Mouse (Mus musculus): Measurements from ENCODE around the gene Ptger2. TPM values are rescaled to one million over a fixed set of nuclear protein-coding genes. Genes with fewer than 3 reads are reported as not detected.
"Not testable (repeated sequence)": the region's sequence is repeated elsewhere in the genome, so short reads cannot be mapped to it uniquely, and the experiment has no call there.

Ptger2 gene
- 0.87 and 1.3 TPM in 2 replicates for polyA plus RNA-seq (2015; fragmentation: Nextera tagmentation; extraction: Ambion mirVana)

- not testable (repeated sequence) for H3K36me3 ChIP-seq (ENCODE audit: control insufficient read depth, insufficient read depth, low read length); H3K4me1 ChIP-seq (ENCODE audit: control insufficient read depth, insufficient read depth, low read length); H3K27ac ChIP-seq (ENCODE audit: low read length); ATAC-seq; H3K9me3 ChIP-seq (replicated peaks; ENCODE audit: control insufficient read depth, low read length, poor library complexity, severe bottlenecking); H3K27me3 ChIP-seq (ENCODE audit: control insufficient read depth, insufficient read depth, low read depth, low read length)
- Histone ChIP-seq H3K9ac (ENCODE audit: low read depth, low read length) (peak within 1 kb of the TSS; percentile 57), H3K4me3 (ENCODE audit: low read depth, low read length) (peak within 1 kb of the TSS; percentile 54), H3K4me2 (ENCODE audit: low read length) (peak within 1 kb of the TSS; percentile 81)
- WGBS: 30% methylated on average over 5 of the region's 6 CpGs
Measured at GRCm38 (mm10) chr14:44987674-44988355, at the start of gene Ptger2. Ptger2 (plus strand) TSS chr14:44988195.

GRCm38 (mm10) chr14:44960746-44961145 is 27.2 kb upstream of the Ptger2 start:
- Histone ChIP-seq H3K4me1 (ENCODE audit: control insufficient read depth, insufficient read depth, low read length) (no peaks in the 10 kb centered on the region), H3K27me3 (ENCODE audit: control insufficient read depth, insufficient read depth, low read depth, low read length) (no peaks in the 10 kb centered on the region), H3K4me3 (ENCODE audit: low read depth, low read length) (no peak overlapping the region), H3K4me2 (ENCODE audit: low read length) (no peak overlapping the region), H3K9me3 (replicated peaks; ENCODE audit: control insufficient read depth, low read length, poor library complexity, severe bottlenecking) (no peaks in the 10 kb centered on the region), H3K9ac (ENCODE audit: low read depth, low read length) (no peak overlapping the region), H3K36me3 (ENCODE audit: control insufficient read depth, insufficient read depth, low read length) (no peaks in the 10 kb centered on the region), H3K27ac (ENCODE audit: low read length) (no peak overlapping the region)
- no peak for ATAC-seq
- 69% methylated on average over 1 of the region's 1 CpGs for WGBS

- not testable (repeated sequence) for H3K4me3 ChIP-seq (ENCODE audit: low read depth, low read length); H3K9me3 ChIP-seq (replicated peaks; ENCODE audit: control insufficient read depth, low read length, poor library complexity, severe bottlenecking); ATAC-seq; H3K36me3 ChIP-seq (ENCODE audit: control insufficient read depth, insufficient read depth, low read length); H3K4me1 ChIP-seq (ENCODE audit: control insufficient read depth, insufficient read depth, low read length); H3K27me3 ChIP-seq (ENCODE audit: control insufficient read depth, insufficient read depth, low read depth, low read length); H3K4me2 ChIP-seq (ENCODE audit: low read length); H3K9ac ChIP-seq (ENCODE audit: low read depth, low read length); H3K27ac ChIP-seq (ENCODE audit: low read length)
- WGBS: 5% methylated on average over 4 of the region's 4 CpGs
Measured at GRCm38 (mm10) chr14:44977278-44977677, 10.7 kb upstream of the Ptger2 start.

- Histone ChIP-seq H3K36me3 (ENCODE audit: control insufficient read depth, insufficient read depth, low read length) (no peaks in the 10 kb centered on the region), H3K27me3 (ENCODE audit: control insufficient read depth, insufficient read depth, low read depth, low read length) (no peaks in the 10 kb centered on the region), H3K4me3 (ENCODE audit: low read depth, low read length) (no peak overlapping the region), H3K9ac (ENCODE audit: low read depth, low read length) (no peak overlapping the region), H3K9me3 (replicated peaks; ENCODE audit: control insufficient read depth, low read length, poor library complexity, severe bottlenecking) (no peaks in the 10 kb centered on the region), H3K4me2 (ENCODE audit: low read length) (no peak overlapping the region), H3K27ac (ENCODE audit: low read length) (no peak overlapping the region), H3K4me1 (ENCODE audit: control insufficient read depth, insufficient read depth, low read length) (no peaks in the 10 kb centered on the region)
- 49% methylated on average over 3 of the region's 3 CpGs for whole genome bisulfite sequencing
- no peak for ATAC-seq
Measured at GRCm38 (mm10) chr14:44979887-44980286, 8.1 kb upstream of the Ptger2 start.

- Histone ChIP-seq H3K27ac (ENCODE audit: low read length) (no peak overlapping the region), H3K27me3 (ENCODE audit: control insufficient read depth, insufficient read depth, low read depth, low read length) (no peaks in the 10 kb centered on the region), H3K36me3 (ENCODE audit: control insufficient read depth, insufficient read depth, low read length) (no peaks in the 10 kb centered on the region), H3K4me1 (ENCODE audit: control insufficient read depth, insufficient read depth, low read length) (no peaks in the 10 kb centered on the region), H3K9me3 (replicated peaks; ENCODE audit: control insufficient read depth, low read length, poor library complexity, severe bottlenecking) (no peaks in the 10 kb centered on the region), H3K4me2 (ENCODE audit: low read length) (no peak overlapping the region), H3K9ac (ENCODE audit: low read depth, low read length) (no peak overlapping the region), H3K4me3 (ENCODE audit: low read depth, low read length) (no peak overlapping the region)
- WGBS: 8% methylated on average over 4 of the region's 4 CpGs
- no peak for ATAC-seq
Measured at GRCm38 (mm10) chr14:44981490-44981889, 6.5 kb upstream of the Ptger2 start.

- no peaks in the 10 kb centered on the region for H3K9me3 ChIP-seq (replicated peaks; ENCODE audit: control insufficient read depth, low read length, poor library complexity, severe bottlenecking)
- no peak overlapping the region for H3K27ac ChIP-seq (ENCODE audit: low read length)
- no peak overlapping the region for H3K9ac ChIP-seq (ENCODE audit: low read depth, low read length)
- H3K4me3 ChIP-seq (ENCODE audit: low read depth, low read length): no peak overlapping the region
- H3K4me2 ChIP-seq (ENCODE audit: low read length): no peak overlapping the region
- peaks cover 4% of the 10 kb centered on the region; the same call in 1 of the 2 replicates for H3K4me1 ChIP-seq (ENCODE audit: control insufficient read depth, insufficient read depth, low read length)
- WGBS: 23% methylated on average over 9 of the region's 9 CpGs
- ATAC-seq: no peak
- H3K36me3 ChIP-seq (ENCODE audit: control insufficient read depth, insufficient read depth, low read length): no peaks in the 10 kb centered on the region
- H3K27me3 ChIP-seq (ENCODE audit: control insufficient read depth, insufficient read depth, low read depth, low read length): no peaks in the 10 kb centered on the region; the same call in 1 of the 2 replicates
Measured at GRCm38 (mm10) chr14:44984106-44984505, 3.9 kb upstream of the Ptger2 start.

GRCm38 (mm10) chr14:44986248-44986647 is 1.7 kb upstream of the Ptger2 start:
- H3K4me2 ChIP-seq (ENCODE audit: low read length): no peak overlapping the region
- H3K4me1 ChIP-seq (ENCODE audit: control insufficient read depth, insufficient read depth, low read length): peaks cover 7% of the 10 kb centered on the region
- H3K27ac ChIP-seq (ENCODE audit: low read length): no peak overlapping the region
- no peak for ATAC-seq
- H3K4me3 ChIP-seq (ENCODE audit: low read depth, low read length): no peak overlapping the region
- H3K9me3 ChIP-seq (replicated peaks; ENCODE audit: control insufficient read depth, low read length, poor library complexity, severe bottlenecking): no peaks in the 10 kb centered on the region
- H3K36me3 ChIP-seq (ENCODE audit: control insufficient read depth, insufficient read depth, low read length): no peaks in the 10 kb centered on the region
- H3K27me3 ChIP-seq (ENCODE audit: control insufficient read depth, insufficient read depth, low read depth, low read length): peaks cover 7% of the 10 kb centered on the region
- H3K9ac ChIP-seq (ENCODE audit: low read depth, low read length): no peak overlapping the region

- H3K4me3 ChIP-seq (ENCODE audit: low read depth, low read length): peak overlapping the region; percentile 54
- no peaks in the 10 kb centered on the region for H3K36me3 ChIP-seq (ENCODE audit: control insufficient read depth, insufficient read depth, low read length)
- no peak overlapping the region for H3K27ac ChIP-seq (ENCODE audit: low read length)
- peaks cover 7% of the 10 kb centered on the region for H3K27me3 ChIP-seq (ENCODE audit: control insufficient read depth, insufficient read depth, low read depth, low read length)
- peak overlapping the region; percentile 81 for H3K4me2 ChIP-seq (ENCODE audit: low read length)
- no peaks in the 10 kb centered on the region for H3K9me3 ChIP-seq (replicated peaks; ENCODE audit: control insufficient read depth, low read length, poor library complexity, severe bottlenecking)
- peak overlapping the region; percentile 57 for H3K9ac ChIP-seq (ENCODE audit: low read depth, low read length)
- WGBS: 4% methylated on average over 14 of the region's 14 CpGs
- H3K4me1 ChIP-seq (ENCODE audit: control insufficient read depth, insufficient read depth, low read length): peaks cover 7% of the 10 kb centered on the region
- ATAC-seq: peak; percentile 69
Measured at GRCm38 (mm10) chr14:44988456-44989016, 541 bp downstream of the Ptger2 start.

- H3K27ac ChIP-seq (ENCODE audit: low read length): no peak overlapping the region
- H3K36me3 ChIP-seq (ENCODE audit: control insufficient read depth, insufficient read depth, low read length): no peaks in the 10 kb centered on the region
- 1% methylated on average over 45 of the region's 45 CpGs for WGBS
- peak overlapping the region; percentile 57 for H3K9ac ChIP-seq (ENCODE audit: low read depth, low read length)
- H3K27me3 ChIP-seq (ENCODE audit: control insufficient read depth, insufficient read depth, low read depth, low read length): peaks cover 7% of the 10 kb centered on the region
- peak; percentile 71 for ATAC-seq
- peak overlapping the region; percentile 81 for H3K4me2 ChIP-seq (ENCODE audit: low read length)
- H3K4me1 ChIP-seq (ENCODE audit: control insufficient read depth, insufficient read depth, low read length): peaks cover 7% of the 10 kb centered on the region
- peak overlapping the region; percentile 54 for H3K4me3 ChIP-seq (ENCODE audit: low read depth, low read length)
- no peaks in the 10 kb centered on the region for H3K9me3 ChIP-seq (replicated peaks; ENCODE audit: control insufficient read depth, low read length, poor library complexity, severe bottlenecking)
Measured at GRCm38 (mm10) chr14:44989017-44989721, 1.2 kb downstream of the Ptger2 start.
